Mouse (Mus musculus) erythroblast, embryonic 14.5 days (primary cell): ENCODE data around the gene Nudt1. TPM values are rescaled to one million over a fixed set of nuclear protein-coding genes. Genes with fewer than 3 reads are reported as not detected.

Experiments
- H3K27me3 ChIP-seq: 2 replicates; pipeline ENCODE4 v1.6.1; 2012; ENCODE audit warnings: inconsistent platforms; ENCODE audit not compliant: control insufficient read depth
- H3K36me3 ChIP-seq: 2 replicates; pipeline ENCODE4 v1.6.1; 2012; ENCODE audit warnings: mild to moderate bottlenecking, inconsistent platforms; ENCODE audit not compliant: control insufficient read depth
- H3K4me1 ChIP-seq: 2 replicates; pipeline ENCODE4 v1.6.1; 2012; ENCODE audit warnings: inconsistent platforms; ENCODE audit not compliant: control insufficient read depth
- H3K4me3 ChIP-seq: replicated peaks from 2 replicates; pipeline ENCODE3; 2012; ENCODE audit warnings: moderate library complexity, mild to moderate bottlenecking, inconsistent platforms
- H3K9me3 ChIP-seq: 2 replicates; pipeline ENCODE4 v1.6.1; 2012; ENCODE audit warnings: low read length, inconsistent platforms, mixed read lengths; ENCODE audit not compliant: control insufficient read depth
- GATA1 ChIP-seq: IDR thresholded peaks from 2 replicates; pipeline ENCODE4 v1.6.1; 2012; ENCODE audit warnings: low read length, inconsistent platforms, mixed read lengths
- TAL1 ChIP-seq: IDR thresholded peaks from 3 replicates; pipeline ENCODE4 v1.6.1; 2012; ENCODE audit warnings: low read length, inconsistent platforms, mixed read lengths
- polyA plus RNA-seq: library from polyadenylated mRNA; stranded (reverse); fragments of >175 nt; gene quantifications from 2 replicates; pipeline ENCODE4 v1.2.3, GENCODE M21; 2012

The Nudt1 gene
- polyA plus RNA-seq, 1 experiment: 1.2 TPM

DNA sequence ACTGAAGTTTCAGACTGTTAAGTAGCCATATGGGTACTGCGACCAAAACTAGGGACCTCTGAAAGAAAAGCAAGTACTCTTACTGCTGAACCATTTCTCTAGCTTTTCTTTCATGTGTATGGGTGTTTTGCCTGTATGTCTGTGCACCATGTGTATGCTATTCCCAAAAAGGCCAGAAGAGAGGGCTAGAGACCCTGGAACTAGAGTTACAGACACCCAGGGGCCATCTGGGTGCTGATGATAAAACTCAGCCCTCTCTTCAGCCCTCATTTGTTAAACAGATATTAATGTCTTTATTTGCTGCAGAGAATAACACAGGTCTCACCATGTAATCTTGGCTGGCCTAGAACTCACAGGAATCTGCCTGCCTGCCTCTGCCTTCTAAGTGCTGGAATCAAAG is 63.0 kb downstream of the Nudt1 start:
- TF ChIP-seq GATA1: no peak
- Histone ChIP-seq H3K4me3 (no peak overlapping the region), H3K9me3 (no peaks in the 10 kb centered on the region), H3K27me3 (0 out of 2 replicates have a peak, but pooled peaks cover 2% of the 10 kb centered on the region), H3K4me1 (peaks cover 38% of the 10 kb centered on the region), H3K36me3 (no peaks in the 10 kb centered on the region; the same call in 1 of the 2 replicates)

DNA sequence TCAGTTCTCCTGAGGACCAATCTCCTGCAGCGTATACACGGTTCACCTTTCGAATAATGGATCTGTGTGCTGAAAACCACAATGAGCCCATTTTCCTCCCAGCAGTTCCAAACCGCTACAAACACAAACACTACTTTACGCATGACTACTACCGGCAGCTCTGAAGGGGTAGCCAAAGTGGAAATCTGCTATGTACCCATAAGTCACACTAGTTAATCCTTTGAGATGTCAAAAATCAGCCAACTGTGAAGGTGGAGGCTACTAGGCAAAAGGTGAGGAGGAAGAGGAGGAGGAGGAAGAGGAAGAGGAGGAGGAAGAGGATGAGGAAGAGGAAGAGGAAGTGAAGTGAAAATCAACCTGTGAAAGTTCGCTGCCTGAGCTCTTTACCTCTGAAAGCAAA is 65.8 kb downstream of the Nudt1 start:
- no peaks in the 10 kb centered on the region for H3K36me3 ChIP-seq
- H3K9me3 ChIP-seq: no peaks in the 10 kb centered on the region
- TF ChIP-seq GATA1: no peak
- TF ChIP-seq TAL1: no peak
- H3K27me3 ChIP-seq: peaks cover 16% of the 10 kb centered on the region
- H3K4me3 ChIP-seq: no peak overlapping the region
- H3K4me1 ChIP-seq: peaks cover 44% of the 10 kb centered on the region

Other genes starting within 250 kb of the Nudt1 start
- 2.4 and 2.9 TPM in 2 replicates for gene Mad1l1, start 104 bp upstream of the Nudt1 start, polyA plus RNA-seq
- 0.71 and 0.72 TPM in 2 replicates for gene Mrm2, start 10.2 kb downstream of the Nudt1 start, polyA plus RNA-seq
- 0.90 and 1.0 TPM in 2 replicates for gene Snx8, start 67.6 kb downstream of the Nudt1 start, polyA plus RNA-seq
- 7.2 and 9.3 TPM in 2 replicates for gene Eif3b, start 97.7 kb downstream of the Nudt1 start, polyA plus RNA-seq
- gene Gm4869, start 124.0 kb downstream of the Nudt1 start, polyA plus RNA-seq: not detected in 2 replicates
- 0.32 and 0.50 TPM in 2 replicates for gene Chst12, start 183.9 kb downstream of the Nudt1 start, polyA plus RNA-seq
- 5.4 and 6.1 TPM in 2 replicates for gene Grifin, start 243.4 kb downstream of the Nudt1 start, polyA plus RNA-seq